Mouse (Mus musculus) layer of hippocampus, adult 18-20 months (tissue): ENCODE results near the gene Mrps2. TPM values are rescaled to one million over a fixed set of nuclear protein-coding genes. Genes with fewer than 3 reads are reported as not detected.

ENCODE experiments used
- DNase-seq, 2 experiments: peaks; one replicate each; pipeline ENCODE4 v3.0.0; 2022; ENCODE audit warnings: low spot score in 2 of 2
- total RNA-seq, 2 experiments: library from RNA; stranded (reverse); gene quantifications; 2 replicates each; pipeline ENCODE4 v1.2.3; 2021

Gene Mrps2
- total RNA-seq, 2 experiments from 2014 or later: 36.5 to 42.1 TPM

DNA sequence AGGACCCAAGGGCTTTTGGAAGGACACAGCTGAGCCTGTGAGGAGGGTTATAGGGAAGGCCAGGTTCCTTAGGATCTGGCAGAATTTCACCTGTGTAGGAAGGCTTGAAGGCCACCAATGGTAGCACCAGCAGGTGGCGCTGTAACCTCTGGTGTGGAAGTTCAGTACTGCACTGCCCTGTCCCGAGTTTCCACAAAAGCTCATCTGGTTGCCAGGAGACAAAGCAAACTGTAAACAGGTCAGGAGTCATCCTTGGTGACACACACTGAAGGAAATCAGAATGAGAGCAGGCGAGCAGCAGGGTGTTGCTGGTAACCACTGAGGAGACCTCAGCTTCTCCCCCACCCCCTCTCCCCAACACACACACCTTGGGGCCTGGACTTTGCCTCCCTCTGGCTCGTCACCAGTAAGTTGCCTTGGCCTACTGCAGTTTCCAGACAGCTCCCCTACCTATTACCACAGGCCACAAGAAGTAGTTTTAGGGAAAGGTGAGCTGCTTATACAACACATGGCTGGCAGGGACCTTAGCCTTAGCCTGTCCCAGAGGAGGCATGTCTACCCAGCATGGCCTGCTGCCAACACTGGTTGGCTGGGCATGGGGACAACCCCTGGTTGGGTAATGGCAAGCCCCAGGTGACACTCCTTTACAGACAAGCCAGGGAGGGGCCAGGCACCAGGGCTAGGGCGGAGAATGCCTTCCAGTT, 49.5 kb downstream of the Mrps2 start:
- peak in 1 of 2 experiments; percentile 71 for DNase-seq

DNA sequence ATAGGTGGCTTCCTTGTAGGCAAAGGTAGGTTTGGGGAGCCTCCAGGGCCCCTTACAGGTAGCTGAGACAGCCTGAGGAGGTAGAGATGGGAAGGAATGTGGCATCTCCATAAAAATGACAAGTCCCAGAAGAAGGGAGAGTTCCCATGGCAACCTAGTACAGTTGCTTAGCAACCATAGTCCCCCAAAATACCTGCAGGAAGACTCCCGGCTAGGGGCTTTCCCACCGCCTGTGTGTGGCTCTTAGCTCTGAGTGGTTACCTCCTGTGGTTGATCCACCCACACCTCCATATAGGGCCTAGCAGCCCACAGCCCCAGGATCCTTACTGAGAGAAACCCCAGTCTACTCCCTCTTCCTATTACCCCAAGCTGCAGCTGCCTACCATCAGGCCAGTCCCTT, 50.4 kb downstream of the Mrps2 start:
- DNase-seq: peak in 1 of 2 experiments; percentile 67

DNA sequence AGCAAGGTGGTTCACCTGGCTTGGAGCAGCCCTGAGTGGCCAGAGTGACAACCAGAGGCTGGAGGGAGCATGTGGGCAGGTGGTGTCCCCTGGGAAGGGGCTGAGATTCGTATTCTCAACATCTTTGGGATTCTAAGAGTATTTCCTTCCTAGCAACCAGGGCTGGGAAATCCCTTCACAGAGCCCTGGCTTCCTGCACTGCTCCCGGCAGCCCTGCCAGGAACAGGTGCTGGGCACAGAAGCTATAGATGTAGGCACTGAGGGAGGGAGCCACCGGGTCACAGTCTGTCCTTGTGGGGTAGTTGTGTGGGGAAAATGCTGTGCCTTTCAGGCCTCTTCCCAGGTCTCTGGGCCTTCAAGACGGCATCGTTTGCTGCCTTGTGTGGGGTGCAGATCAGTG, 52.7 kb downstream of the Mrps2 start:
- DNase-seq: no peak

Other genes starting within 250 kb of the Mrps2 start
- 10 to 100 TPM; 16.8 to 17.7 TPM for gene Ppp1r26, start 21.3 kb upstream of the Mrps2 start, total RNA-seq
- 1 to 10 TPM; 2.7 to 4.5 TPM for gene 1700007K13Rik, start 1.7 kb upstream of the Mrps2 start, total RNA-seq
- 1 to 10 TPM; 1.5 to 2.2 TPM for gene Gbgt1, start 28.8 kb downstream of the Mrps2 start, total RNA-seq
- gene Gm10134, start 38.0 kb downstream of the Mrps2 start, total RNA-seq: 1 to 10 TPM; 1.0 to 1.8 TPM
- 100 to 1,000 TPM; 127 to 132 TPM for gene Ralgds, start 45.1 kb downstream of the Mrps2 start, total RNA-seq
- not detected for gene Cel, start 95.3 kb downstream of the Mrps2 start, total RNA-seq
- 10 to 100 TPM; 19.6 to 20.5 TPM for gene Gtf3c5, start 115.7 kb downstream of the Mrps2 start, total RNA-seq
- gene Gfi1b, start 153.9 kb downstream of the Mrps2 start, total RNA-seq: not detected
- gene Tsc1, start 173.2 kb downstream of the Mrps2 start, total RNA-seq: 10 to 100 TPM; 44.7 to 46.0 TPM
- not detected for gene Spaca9, start 231.7 kb downstream of the Mrps2 start, total RNA-seq
- 1 to 10 TPM in 1 of 2 experiments, under 1 TPM in 1; 0.87 to 1.2 TPM for gene Ak8, start 232.1 kb downstream of the Mrps2 start, total RNA-seq